Mouse (Mus musculus) left cerebral cortex, adult 8-10 months (tissue): ENCODE measurements around the gene Lmntd1. TPM values are rescaled to one million over a fixed set of nuclear protein-coding genes. Genes with fewer than 3 reads are reported as not detected.
A peak's percentile ranks its signal among the peaks of the same experiment; 100 is the strongest.

Source experiments
- DNase-seq, 2 experiments: peaks; one replicate each; pipeline ENCODE4 v3.0.0; 2022; ENCODE audit warnings: low spot score in 2 of 2
- total RNA-seq, 4 experiments: library from RNA; stranded (reverse); gene quantifications; 2 replicates each; pipeline ENCODE4 v1.2.4; 2022

Gene Lmntd1
- total RNA-seq, 4 experiments from 2014 or later = 2.1 to 3.5 (median 2.7) TPM

- no peak for DNase-seq
These were observed 178.4 kb downstream of the Lmntd1 start for GRCm38 (mm10) chr6:145435764-145436163.

- no peak for DNase-seq
These were observed 179.0 kb downstream of the Lmntd1 start for GRCm38 (mm10) chr6:145435156-145435555.

GRCm38 (mm10) chr6:145433897-145434296 is 180.2 kb downstream of the Lmntd1 start:
- no peak for DNase-seq

GRCm38 (mm10) chr6:145432711-145433708 is 181.1 kb downstream of the Lmntd1 start:
- no peak for DNase-seq

- DNase-seq = no peak
These were observed 182.4 kb downstream of the Lmntd1 start for GRCm38 (mm10) chr6:145431747-145432146.

GRCm38 (mm10) chr6:145427411-145427810 is 186.7 kb downstream of the Lmntd1 start:
- DNase-seq = no peak

- no peak for DNase-seq
These were observed 187.6 kb downstream of the Lmntd1 start for GRCm38 (mm10) chr6:145426501-145426900.

GRCm38 (mm10) chr6:145424156-145424555 is 190.0 kb downstream of the Lmntd1 start:
- DNase-seq = no peak

- DNase-seq = no peak
These were observed 190.6 kb downstream of the Lmntd1 start for GRCm38 (mm10) chr6:145423484-145423883.

GRCm38 (mm10) chr6:145421666-145422065 is 192.5 kb downstream of the Lmntd1 start:
- DNase-seq = no peak

GRCm38 (mm10) chr6:145420407-145420806 is 193.7 kb downstream of the Lmntd1 start:
- no peak for DNase-seq

GRCm38 (mm10) chr6:145418856-145419255 is 195.3 kb downstream of the Lmntd1 start:
- DNase-seq = no peak

GRCm38 (mm10) chr6:145417720-145418440 is 196.2 kb downstream of the Lmntd1 start:
- no peak for DNase-seq

GRCm38 (mm10) chr6:145417014-145417719 is 197.0 kb downstream of the Lmntd1 start:
- no peak for DNase-seq

- DNase-seq = no peak
These were observed 209.6 kb downstream of the Lmntd1 start for GRCm38 (mm10) chr6:145404369-145405051.

- no peak for DNase-seq
These were observed 213.0 kb downstream of the Lmntd1 start for GRCm38 (mm10) chr6:145401140-145401539.

- no peak for DNase-seq
These were observed 216.2 kb downstream of the Lmntd1 start for GRCm38 (mm10) chr6:145397881-145398280.

- DNase-seq = no peak
These were observed 217.6 kb downstream of the Lmntd1 start for GRCm38 (mm10) chr6:145396534-145396933.

GRCm38 (mm10) chr6:145390421-145390820 is 223.7 kb downstream of the Lmntd1 start:
- DNase-seq = no peak

- DNase-seq = peak in 1 of 2 experiments; percentile 83
These were observed 224.2 kb downstream of the Lmntd1 start for GRCm38 (mm10) chr6:145389904-145390303.

- DNase-seq = peak in 1 of 2 experiments; percentile 66
These were observed 226.7 kb downstream of the Lmntd1 start for GRCm38 (mm10) chr6:145387378-145387777.
